Mouse (Mus musculus) neural tube, embryonic 10.5 days (tissue): Measurements from ENCODE around the gene Lpar2.

Experiments used
- DNase-seq: peaks from one replicate; pipeline ENCODE4 v3.0.0-alpha.2; 2017; ENCODE audit warnings: low spot score; ENCODE audit errors: extremely low spot score

The Lpar2 gene

DNA sequence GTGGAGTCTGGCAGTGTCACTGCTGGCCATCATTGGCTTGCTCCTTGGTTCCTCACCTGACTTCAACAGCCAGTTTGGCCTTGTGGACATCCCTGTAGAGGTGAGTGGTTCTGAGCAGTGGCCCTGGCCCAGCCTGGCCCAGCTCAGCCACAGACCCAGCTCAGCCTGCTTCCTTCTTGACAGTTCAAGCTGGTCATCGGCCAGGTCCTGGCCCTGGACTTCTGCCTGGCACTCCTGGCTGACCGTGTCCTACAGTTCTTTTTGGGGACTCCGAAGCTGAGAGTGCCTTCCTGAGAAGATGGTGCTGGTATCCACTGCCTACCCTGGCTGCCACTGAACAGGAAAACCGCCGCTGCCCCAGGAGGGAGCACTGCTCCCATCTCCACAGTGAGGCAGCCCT, 15.0 kb upstream of the Lpar2 start:
- no peak for DNase-seq

DNA sequence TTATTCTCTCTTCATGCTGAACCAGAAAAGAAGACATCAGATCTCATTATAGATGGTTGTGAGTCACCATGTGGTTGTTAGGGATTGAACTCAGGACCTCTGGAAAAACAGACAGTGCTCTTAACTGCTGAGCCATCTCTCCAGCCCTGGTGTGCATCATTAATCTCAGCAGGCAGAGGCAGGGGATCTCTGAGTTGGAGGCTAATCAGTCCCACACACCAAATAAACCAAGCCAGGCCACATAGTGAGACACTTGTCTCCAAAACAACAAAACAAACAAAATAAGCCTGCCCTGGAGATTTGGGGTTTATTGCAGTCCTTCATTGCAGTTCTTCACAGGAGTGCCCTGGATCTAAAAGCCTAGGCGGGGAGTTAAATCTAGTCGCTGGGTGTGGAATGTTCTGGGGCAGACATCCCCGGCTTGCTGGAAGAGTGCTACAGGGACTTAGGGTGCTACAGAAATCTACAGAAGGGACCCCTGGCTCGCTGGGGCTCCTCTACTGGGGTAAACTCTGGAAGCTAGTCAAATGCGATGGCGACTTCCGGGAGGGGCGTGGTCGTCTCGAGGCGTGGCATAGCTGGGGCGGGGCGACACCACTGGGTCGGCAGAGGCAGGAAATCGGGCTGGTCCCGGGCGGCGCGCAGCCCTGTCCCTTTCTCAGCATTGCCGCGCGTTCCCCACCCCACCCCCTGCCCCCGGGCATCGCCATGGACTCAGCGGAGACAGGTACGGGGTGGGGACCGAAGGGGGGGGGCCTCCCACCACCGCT, 13.9 kb upstream of the Lpar2 start, which contains the start of gene Gmip:
TSS of gene Gmip (plus strand) at position 586 of the 770 bp plus-strand sequence.
- peak; percentile 77 for DNase-seq

- peak; percentile 31 for DNase-seq
These were observed 13.3 kb upstream of the Lpar2 start for GRCm38 (mm10) chr8:69808864-69809403.

- no peak for DNase-seq
These were observed 12.4 kb upstream of the Lpar2 start for GRCm38 (mm10) chr8:69809820-69810219.

- DNase-seq = no peak
These were observed 7.3 kb upstream of the Lpar2 start for GRCm38 (mm10) chr8:69814881-69815280.

DNA sequence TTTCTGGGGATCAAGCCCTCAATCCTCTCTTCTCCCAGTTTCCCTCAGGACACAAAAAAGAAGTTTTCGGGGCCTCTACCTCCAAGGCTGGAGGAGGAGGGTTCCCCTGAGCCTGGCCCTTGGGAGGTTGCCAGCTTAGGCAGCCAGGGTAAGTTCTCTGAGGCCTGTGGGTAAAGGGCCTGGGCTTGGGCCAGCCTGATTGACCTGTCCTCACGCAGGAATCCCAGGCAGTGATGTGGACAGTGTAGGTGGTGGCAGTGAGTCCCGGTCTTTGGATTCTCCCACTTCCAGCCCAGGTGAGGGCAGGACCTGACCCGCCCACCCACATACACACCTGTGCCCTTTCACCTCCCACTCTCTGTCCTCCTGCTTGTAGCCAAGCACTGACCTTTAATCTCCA, 6.8 kb upstream of the Lpar2 start:
- DNase-seq = no peak

DNA sequence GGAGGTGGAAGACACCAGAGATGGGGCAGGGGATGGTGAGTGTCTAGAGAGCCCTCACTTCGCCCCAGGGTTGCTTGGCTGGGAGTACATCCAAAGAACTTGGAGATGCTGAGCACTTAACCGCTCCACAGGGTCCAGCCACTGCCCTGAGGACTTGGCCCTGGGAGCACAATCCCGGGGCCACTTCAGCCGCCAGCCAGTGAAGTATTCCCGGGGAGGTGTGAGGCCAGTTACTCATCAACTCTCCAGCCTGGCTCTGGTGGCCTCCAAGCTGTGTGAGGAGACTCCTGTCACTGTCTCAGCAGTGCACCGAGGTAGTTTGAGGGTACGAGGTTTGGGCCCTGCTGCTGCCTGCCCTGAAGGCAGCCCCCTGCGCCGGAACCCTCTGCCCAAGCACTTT, 1.8 kb upstream of the Lpar2 start:
- no peak for DNase-seq

DNA sequence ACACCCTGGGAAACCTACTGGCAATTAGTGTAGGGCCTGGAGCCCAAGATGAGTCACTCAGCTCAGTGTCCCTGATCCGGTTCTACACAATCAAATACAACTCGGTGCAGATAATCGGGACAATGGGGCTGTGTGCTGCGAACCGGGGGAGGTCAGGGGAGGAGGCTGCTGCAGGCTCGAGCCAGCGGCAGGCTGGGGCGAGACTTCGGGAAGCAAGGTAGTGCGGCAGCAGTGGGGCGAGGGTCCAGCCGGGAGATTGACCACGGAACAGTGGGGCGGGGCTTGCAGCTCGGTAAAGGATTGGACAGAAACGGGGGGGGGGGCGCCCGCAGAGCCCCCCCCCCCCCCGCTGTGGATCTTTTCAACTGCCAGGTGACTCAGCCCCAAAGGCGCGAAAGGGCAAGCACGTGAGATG, 251 bp upstream of the Lpar2 start:
- DNase-seq = no peak

- no peak for DNase-seq
These were observed 4.1 kb downstream of the Lpar2 start for GRCm38 (mm10) chr8:69826371-69826770.

GRCm38 (mm10) chr8:69832298-69832853, 10.1 kb downstream of the Lpar2 start, which contains the start of gene Pbx4:
Gene Pbx4, plus strand, starts transcription at chr8:69832491.
- peak; percentile 91 for DNase-seq

GRCm38 (mm10) chr8:69837057-69837682, 14.9 kb downstream of the Lpar2 start:
- no peak for DNase-seq

- DNase-seq = no peak
These were observed 25.2 kb downstream of the Lpar2 start for GRCm38 (mm10) chr8:69847167-69848065.

GRCm38 (mm10) chr8:69848951-69849350, 26.7 kb downstream of the Lpar2 start:
- DNase-seq = no peak

- DNase-seq = no peak
These were observed 27.7 kb downstream of the Lpar2 start for GRCm38 (mm10) chr8:69849899-69850298.

DNA sequence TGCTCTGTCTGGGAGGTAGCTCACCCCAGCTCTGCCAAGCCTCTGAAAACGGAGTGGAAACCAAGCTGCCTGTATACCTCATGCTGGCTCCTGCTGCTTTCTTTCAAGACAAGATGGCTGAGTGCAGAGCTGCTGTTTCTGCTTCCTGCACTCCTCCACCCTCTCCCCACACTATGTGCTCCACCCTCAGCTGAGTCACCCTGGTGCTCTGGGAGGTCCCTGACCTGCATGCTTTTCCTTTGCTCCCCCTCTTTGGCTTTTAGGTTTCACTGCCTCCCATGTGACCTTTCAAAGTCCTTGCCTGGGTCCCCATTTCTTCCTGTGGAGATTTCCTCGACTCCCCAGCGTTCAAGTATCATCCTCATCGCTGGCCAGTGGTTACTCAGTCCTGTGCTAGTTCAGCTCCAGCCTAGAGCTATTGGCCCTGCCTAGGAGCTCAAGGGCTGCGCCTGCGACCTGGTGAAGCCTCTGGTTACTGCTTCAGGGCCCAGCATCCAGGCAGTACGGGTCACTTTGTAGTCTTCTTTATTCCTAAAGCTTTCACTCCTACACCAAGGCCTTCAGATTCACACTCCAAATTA, 28.8 kb downstream of the Lpar2 start:
- no peak for DNase-seq

DNA sequence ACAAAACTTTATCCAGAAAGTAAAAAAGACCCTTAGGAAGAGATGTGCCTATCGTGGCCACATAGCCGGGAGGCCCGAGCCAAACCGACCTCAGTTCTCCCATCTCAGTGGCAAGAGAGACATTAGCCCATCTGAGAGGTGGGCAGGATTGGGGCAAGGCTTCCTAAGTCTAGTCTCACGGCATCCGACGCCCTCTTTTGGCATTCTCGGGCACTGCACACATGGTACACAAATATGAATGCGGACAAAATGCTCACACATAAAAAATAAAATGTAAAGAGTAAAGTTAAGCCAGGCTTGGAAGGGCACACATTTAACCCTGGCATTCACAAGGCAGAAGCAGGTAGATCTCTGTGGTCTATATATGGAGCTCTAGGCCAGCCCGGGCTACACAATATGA, 31.6 kb downstream of the Lpar2 start:
- DNase-seq = no peak

- no peak for DNase-seq
These were observed 38.6 kb downstream of the Lpar2 start for GRCm38 (mm10) chr8:69860807-69861206.

DNA sequence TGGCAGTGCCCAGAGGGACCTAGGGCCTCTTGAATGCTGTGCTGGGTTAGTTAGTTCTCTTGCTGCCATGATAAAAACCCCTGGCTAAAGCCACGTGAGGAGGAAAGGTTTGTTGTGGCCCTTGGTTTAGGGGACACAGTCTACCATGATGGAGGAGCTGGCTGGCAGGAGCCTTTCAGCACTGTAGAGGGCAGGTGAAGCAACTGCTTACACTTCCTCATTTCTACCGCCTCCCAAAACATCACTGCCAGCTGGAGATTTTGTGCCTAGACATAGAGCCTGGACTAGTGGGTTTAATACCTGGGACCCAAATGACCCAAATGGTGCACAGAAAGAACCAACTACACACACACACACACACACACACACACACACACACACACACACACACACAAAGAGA, 39.0 kb downstream of the Lpar2 start:
- DNase-seq = no peak

DNA sequence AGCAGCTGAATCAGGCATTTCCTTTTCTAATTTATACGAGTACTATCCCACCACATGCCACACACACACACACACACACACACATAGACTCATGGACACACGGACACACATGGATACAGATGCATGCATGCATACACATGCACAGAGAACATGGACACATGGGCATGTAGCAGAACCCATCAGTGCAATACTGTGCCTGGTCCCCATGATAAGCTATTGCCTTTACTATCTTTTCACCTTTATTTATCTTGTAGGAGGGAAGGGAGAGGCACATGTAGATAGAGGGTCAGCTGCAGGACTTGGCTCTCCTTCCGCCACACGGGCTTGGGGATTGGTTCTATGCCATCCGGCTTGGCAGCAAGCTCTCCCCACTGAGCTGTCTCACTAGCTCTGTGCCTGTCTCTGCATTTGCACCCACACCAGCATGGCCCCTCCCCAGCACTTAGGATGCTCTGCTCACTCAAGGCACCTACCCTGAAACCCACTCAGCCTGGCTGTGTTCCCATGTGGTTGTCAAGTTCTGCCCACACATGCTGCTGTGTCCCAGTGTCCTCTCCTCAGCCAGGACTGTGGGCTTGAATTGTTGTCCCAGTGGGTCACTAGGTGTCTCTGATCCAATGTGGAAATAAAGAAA, 41.3 kb downstream of the Lpar2 start:
- no peak for DNase-seq

DNA sequence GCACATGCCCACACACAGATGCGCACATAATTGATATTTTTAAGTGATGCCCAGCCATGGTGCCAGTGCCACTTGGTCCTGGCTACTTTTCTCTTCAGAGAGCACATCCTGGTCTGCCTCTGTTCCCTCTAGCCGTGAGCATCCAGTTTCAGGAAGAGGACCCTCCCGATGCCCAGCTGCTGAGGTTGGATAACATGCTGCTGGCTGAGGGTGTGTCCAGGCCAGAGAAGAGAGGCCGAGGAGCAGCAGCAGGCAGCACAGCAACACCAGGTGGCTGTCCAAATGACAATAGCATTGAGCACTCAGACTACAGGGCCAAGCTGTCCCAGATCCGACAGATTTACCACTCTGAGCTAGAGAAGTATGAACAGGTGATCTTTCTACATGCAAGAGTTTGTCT, 42.0 kb downstream of the Lpar2 start:
- DNase-seq = no peak
